Mouse (Mus musculus) bone marrow macrophage, adult 2 months (primary cell): ENCODE measurements around the gene B3galt5. TPM values are rescaled to one million over a fixed set of nuclear protein-coding genes. Genes with fewer than 3 reads are reported as not detected.

ENCODE experiments used
- H3K27ac ChIP-seq: 2 replicates; pipeline ENCODE4 v1.5.1; 2012; ENCODE audit warnings: low read depth, low read length; ENCODE audit not compliant: insufficient read depth
- H3K4me1 ChIP-seq: 2 replicates; pipeline ENCODE4 v1.6.1; 2012; ENCODE audit warnings: low read length; ENCODE audit not compliant: control insufficient read depth, insufficient read depth
- H3K4me3 ChIP-seq: 2 replicates; pipeline ENCODE4 v1.5.1; 2012; ENCODE audit warnings: mild to moderate bottlenecking, low read length, moderate library complexity; ENCODE audit not compliant: insufficient read depth
- CTCF ChIP-seq: IDR thresholded peaks from 2 replicates; pipeline ENCODE4 v1.5.1; 2012; ENCODE audit warnings: low read depth, mild to moderate bottlenecking, low read length, moderate library complexity
- POLR2A ChIP-seq: IDR thresholded peaks from 2 replicates; pipeline ENCODE4 v1.6.1; 2012; ENCODE audit warnings: mild to moderate bottlenecking, low read depth, low read length, borderline replicate concordance
- polyA plus RNA-seq: library from polyadenylated mRNA; stranded (reverse); fragments of >200 nt; gene quantifications from 2 replicates; pipeline ENCODE4 v1.2.4, GENCODE M21; 2012; ENCODE audit not compliant: missing spikeins, insufficient read depth, insufficient read length

B3galt5 gene
- polyA plus RNA-seq, 1 experiment, result not detected

DNA sequence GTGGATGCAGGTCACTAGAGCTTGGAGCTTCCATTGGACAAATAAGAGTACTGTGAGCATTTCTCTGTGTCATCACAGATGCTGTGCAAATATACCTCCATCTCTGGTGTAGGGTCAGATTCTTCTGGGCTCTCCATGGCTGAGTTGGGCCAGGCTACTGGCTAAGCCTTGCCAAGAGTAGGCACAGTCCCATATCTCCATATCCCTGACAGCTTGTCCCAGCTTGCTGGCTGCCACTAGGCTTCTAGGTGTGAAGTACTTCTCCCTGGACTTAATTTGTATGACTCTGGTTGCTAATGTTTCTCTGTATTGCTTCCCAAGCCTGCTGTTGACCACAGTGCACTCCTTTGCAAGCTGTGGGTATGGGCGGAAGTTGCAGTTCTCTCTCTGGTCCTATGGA, 16.5 kb downstream of the B3galt5 start:
- no peaks in the 10 kb centered on the region for H3K4me1 ChIP-seq

DNA sequence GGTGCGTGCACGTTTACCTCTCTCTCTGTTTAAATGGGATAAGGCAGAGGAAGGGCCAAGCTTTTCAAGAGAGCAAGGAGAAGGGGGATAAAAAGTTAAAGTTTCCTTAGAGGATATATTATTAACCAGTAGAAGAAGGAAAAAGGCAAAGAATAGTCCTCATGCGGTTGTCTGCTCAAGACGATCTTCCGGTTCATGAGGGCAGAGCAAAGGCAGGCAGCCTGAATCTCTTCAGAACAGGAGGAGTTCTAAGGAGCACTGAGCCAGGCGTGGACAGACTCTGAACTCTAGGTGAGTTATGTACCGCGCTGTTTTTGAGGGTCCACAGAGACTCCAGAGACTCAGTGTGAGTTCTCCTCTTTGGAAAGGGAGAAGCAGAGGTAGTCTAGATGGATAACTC, 22.8 kb downstream of the B3galt5 start:
- H3K4me3 ChIP-seq, result no peak overlapping the region
- no peak overlapping the region for H3K27ac ChIP-seq
- TF ChIP-seq POLR2A (no peak), CTCF (no peak)
- H3K4me1 ChIP-seq, result no peaks in the 10 kb centered on the region

More for the DNA sequence above, 16.5 kb downstream of the B3galt5 start:
- no peak overlapping the region for H3K4me3 ChIP-seq
- TF ChIP-seq POLR2A (no peak), CTCF (no peak)
- H3K27ac ChIP-seq, result no peak overlapping the region

DNA sequence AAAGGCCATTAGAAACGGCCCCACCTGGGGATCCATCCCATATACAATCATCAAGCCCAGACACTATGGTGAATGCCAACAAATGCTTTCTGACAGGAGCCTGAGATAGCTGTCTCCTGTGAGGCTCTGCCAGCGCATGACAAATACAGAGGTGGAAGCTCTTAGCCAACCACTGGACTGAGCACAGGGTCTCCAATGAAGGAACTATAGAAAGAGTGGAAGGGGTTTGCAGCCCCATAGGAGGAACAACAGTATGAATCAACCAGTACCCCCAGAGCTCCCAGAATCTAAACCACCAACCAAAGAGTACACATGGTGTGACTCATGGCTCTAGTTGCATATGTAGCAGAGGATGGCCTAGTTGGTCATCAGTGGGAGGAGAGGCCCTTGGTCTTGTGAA, 36.1 kb downstream of the B3galt5 start:
- TF ChIP-seq CTCF, result no peak
- TF ChIP-seq POLR2A, result no peak
- Histone ChIP-seq H3K27ac (no peak overlapping the region), H3K4me3 (no peak overlapping the region), H3K4me1 (peaks cover 6% of the 10 kb centered on the region)

DNA sequence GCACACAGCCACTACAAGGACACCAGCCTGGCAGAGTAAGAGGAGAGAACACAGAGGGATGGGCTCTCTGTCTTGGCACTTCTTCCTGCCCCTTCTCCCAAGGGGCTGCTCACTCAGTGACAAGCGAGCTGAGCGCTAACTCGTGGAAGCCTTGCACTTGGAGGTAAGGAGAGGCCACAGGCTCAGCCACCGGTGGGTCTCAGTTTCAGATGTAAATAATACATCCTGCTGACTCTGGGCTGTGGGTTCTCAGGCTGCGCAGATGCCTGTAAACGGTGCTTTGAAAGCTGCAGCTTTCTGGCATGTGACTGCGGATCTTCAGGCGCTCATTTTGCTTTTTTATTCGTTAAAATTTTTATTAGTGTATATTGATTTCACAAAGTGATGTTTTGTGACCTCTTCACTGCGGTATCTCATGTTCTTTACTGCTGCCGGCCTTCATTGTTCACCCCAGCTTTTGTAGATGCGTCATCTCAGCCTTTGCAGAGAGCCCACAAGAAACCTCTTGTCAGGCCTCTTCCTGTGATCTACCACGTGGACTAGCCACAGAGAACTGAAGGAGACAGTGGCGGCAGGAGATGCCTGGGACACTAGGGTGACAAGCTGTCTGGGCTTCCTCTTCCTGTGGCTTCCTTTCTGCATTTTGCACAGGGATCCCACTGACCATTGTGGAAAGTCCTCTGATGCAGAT, 37.5 kb downstream of the B3galt5 start:
- TF ChIP-seq CTCF (no peak), POLR2A (no peak)
- H3K27ac ChIP-seq, result no peak overlapping the region
- H3K4me3 ChIP-seq, result no peak overlapping the region
- H3K4me1 ChIP-seq, result peaks cover 6% of the 10 kb centered on the region

DNA sequence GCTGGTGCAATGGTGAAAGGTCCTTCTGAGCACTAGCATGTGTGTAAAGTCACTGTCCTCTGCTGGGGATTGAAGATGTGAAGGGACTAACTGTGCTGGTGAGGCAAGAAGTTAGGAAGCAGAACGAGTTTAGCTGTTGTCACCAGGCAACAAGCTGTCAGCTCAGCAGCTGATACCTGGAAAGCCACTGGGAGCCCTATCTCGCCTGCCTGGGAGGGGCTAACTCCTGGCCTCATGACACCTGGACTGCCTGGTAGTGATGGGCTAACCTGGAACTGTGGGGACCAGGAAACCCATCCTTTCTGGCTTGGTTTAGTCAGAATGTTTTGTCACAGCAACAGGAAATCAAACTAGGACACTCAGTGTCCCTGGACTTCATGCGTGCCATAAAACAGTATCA, 41.0 kb downstream of the B3galt5 start:
- Histone ChIP-seq H3K4me3 (no peak overlapping the region), H3K27ac (no peak overlapping the region), H3K4me1 (peaks cover 6% of the 10 kb centered on the region)
- TF ChIP-seq CTCF (no peak), POLR2A (no peak)

DNA sequence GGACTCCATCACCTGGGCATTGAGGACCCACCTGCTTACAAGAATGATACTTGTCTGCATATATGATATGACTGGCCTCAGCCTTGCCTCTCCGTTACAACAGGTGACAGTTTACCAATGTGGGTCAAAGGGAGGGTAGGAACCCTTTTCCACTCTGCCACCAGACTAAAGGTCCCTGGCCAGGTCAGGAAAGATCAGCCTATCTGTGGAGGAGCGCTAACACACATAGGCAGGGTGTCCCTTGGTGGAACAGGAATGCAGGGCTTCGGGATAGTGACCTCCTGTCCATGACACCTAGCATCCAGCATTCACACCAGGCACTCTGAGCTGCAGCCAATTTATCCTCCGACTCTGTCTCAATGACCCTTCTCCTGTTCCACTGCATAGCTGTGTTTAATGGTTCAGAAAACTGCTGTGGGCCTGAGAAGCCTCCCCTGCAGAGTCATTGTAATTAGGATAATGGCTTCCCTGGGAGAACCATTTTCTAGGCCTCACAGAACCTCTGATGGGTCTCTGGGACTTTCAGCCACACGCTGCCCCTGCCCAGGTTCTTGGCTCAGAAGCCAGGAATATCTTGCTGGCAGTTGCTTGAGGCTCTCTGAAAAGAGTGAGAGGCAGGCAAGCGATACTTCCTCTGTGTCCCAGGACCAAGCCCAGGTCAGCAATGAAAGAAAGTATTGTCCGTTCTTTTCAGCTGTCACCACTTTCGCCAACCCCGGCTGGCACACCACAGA, 43.1 kb downstream of the B3galt5 start:
- no peak overlapping the region for H3K4me3 ChIP-seq
- TF ChIP-seq POLR2A (no peak), CTCF (no peak)
- H3K4me1 ChIP-seq, result 0 out of 2 replicates have a peak, but pooled peaks cover 2% of the 10 kb centered on the region
- no peak overlapping the region for H3K27ac ChIP-seq

DNA sequence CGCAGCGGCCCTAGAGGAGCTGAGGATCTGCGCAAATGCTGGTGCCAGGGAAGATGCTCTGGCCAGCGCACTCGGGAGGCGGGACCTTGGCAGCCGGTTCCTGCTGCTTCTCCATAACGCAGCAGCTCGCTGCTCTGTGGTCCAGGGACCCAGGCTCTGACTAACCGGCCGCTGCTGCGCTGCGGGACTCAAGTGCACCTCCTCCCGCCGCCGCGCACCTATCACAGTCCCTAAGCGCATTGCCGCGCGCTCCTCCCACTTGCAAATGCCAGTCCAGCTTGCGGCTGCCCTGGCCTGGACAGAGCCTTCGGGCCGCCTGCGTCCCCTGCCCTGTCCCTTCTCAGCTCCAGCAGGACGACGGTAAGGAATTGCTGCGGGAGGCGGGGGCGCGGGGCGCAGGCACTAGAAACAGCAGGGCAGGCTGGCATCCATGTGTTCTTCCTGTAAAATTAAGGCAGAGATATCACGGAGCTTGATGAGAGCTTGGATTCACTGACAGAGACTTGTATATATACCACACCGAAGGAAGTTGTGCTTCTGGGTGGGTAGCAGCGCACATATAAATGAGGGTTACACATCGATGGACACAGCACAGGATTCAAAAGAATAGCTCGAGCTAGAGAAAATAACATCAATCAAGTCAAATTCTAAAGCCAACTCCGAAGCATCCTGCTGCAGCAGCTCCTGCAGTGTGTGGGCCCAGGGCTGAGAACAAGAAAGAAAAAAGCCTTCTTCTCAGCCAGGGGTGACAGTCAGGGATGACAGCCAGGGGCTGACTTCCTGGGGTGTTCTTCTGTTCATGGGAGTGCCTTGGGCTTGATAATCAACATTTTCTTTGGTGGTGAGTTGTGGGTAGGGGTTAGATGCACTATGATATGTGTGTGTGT, 45.4 kb downstream of the B3galt5 start:
- TF ChIP-seq CTCF, result no peak
- TF ChIP-seq POLR2A, result no peak
- Histone ChIP-seq H3K4me1 (no peaks in the 10 kb centered on the region), H3K27ac (no peak overlapping the region), H3K4me3 (no peak overlapping the region)

DNA sequence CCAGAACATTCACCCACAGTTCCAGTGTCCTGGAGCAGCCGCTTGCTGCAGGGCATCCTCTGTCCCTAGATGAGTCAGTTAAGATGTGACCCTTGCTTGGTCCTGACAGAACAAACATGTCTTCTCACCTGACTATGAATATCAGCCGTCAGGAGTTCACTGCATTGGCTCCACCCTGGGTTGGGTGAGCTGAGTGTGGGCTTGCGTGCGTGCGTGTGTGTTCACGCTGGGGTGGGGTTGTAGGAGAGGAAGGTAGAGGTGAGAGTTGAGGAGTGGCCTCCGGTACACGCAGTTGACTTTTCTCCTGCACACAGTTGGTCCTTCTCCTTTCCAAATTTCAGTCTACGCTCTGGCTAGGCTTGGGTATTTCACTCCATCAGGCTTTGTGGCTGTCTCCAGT, 47.0 kb downstream of the B3galt5 start:
- no peak for TF ChIP-seq POLR2A
- TF ChIP-seq CTCF, result no peak
- Histone ChIP-seq H3K4me3 (no peak overlapping the region), H3K4me1 (no peaks in the 10 kb centered on the region), H3K27ac (no peak overlapping the region)

DNA sequence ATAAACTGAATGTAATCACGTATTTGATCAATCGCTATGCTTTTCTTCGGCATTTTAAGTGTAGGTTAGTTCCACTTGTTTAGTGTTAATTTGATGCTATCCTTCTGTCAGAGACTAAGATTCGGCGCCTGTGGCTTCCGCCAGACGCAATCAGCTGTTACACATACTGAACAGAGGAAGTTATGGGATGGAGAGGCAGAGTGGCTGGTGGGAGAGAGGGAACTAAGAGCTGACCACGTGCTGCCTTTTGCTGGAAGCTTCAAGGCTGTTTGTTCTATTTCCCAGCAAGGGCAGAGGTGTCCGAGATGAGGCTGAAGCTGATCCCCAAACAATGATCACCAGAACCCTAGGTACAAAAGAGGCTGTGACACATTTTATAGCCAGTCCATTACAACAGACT, 56.3 kb downstream of the B3galt5 start:
- Histone ChIP-seq H3K4me1 (no peaks in the 10 kb centered on the region), H3K27ac (no peak overlapping the region), H3K4me3 (no peak overlapping the region)
- TF ChIP-seq POLR2A (no peak), CTCF (no peak)

DNA sequence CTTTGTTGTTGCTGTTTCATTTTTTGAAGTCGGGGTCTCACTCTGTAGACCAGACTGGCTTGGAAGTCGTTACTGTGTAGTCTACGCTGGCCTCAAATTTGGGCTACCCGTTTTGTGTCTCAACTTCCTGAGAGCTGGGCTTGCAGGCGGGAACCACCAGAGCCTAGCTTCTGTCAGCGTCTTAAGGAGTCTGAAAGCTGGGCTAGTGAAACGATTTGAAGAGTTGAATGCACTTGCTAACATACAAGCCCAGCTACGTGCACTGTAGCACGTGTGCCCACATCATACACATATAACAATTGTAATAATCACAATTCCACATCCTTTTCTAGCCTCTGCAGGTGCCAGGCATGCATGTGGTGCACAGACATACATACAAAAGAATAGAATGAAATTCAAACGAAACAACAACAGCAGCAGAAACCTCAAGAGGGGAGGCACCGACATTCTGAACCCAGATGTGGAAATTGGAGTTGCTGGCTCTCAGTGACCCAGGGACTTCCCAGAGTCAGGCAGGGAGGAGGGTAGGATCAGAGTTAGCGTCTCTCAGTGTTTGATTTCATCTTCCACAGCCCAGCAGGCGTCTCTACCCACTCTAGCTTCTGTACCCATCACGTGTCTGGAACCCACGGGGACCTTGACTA, 57.1 kb downstream of the B3galt5 start:
- H3K27ac ChIP-seq, result no peak overlapping the region
- TF ChIP-seq CTCF, result no peak
- no peak for TF ChIP-seq POLR2A
- H3K4me3 ChIP-seq, result no peak overlapping the region
- H3K4me1 ChIP-seq, result no peaks in the 10 kb centered on the region
